Mouse (Mus musculus) C2C12 (cell line): ENCODE results near the gene Ccdc189.

Experiments
- CEBPB ChIP-seq: IDR thresholded peaks from one replicate; pipeline ENCODE4 v1.6.1; 2011; ENCODE audit warnings: low read depth, mild to moderate bottlenecking, control low read depth, moderate library complexity
- CTCF ChIP-seq: IDR thresholded peaks from one replicate; pipeline ENCODE4 v1.5.1; 2011; ENCODE audit not compliant: control insufficient read depth, insufficient read depth, insufficient read length
- MAX ChIP-seq: IDR thresholded peaks from one replicate; pipeline ENCODE4 v1.6.1; 2011; ENCODE audit warnings: mild to moderate bottlenecking, control low read depth
- MYOD1 ChIP-seq: IDR thresholded peaks from one replicate; pipeline ENCODE4 v1.6.1; 2011; ENCODE audit warnings: low read depth; ENCODE audit not compliant: control insufficient read depth, insufficient read length
- USF1 ChIP-seq: IDR thresholded peaks from one replicate; pipeline ENCODE4 v1.6.1; 2011; ENCODE audit warnings: low read depth, mild to moderate bottlenecking, control low read depth, moderate library complexity

GRCm38 (mm10) chr7:127614891-127615843, 26.8 kb upstream of the Ccdc189 start, which contains the start of gene Zfp629:
- no peak for TF ChIP-seq CTCF
- TF ChIP-seq MAX, result no peak
- no peak for TF ChIP-seq USF1
- no peak for TF ChIP-seq MYOD1
- no peak for TF ChIP-seq CEBPB
